9 mouse cellular contexts compared by ENCODE assay signal in genomic region chr5:90758020-90758605, GRCm38 (mm10). TPM values are rescaled to one million over a fixed set of nuclear protein-coding genes. Genes with fewer than 3 reads are reported as not detected.
DNase-seq lines count a peak whose midpoint lies in the region; ATAC-seq lines count a peak whose summit lies in the region.
"Had no signal": no experiment of that assay in that cellular context is flagged by ENCODE, and none has a peak within 500 bp of the region (broad histone marks: within the 10 kb centered on the region; RNA-seq: fewer than 3 reads in every experiment).

No protein-coding gene starts in this region.

- H3K27me3 ChIP-seq in hindbrain, embryonic 15.5 days: peaks cover 7% of the 10 kb centered on the region
- no peaks in the 10 kb centered on the region for H3K27me3 ChIP-seq in hindbrain, embryonic 16.5 days (replicated peaks; ENCODE audit: control insufficient read depth, insufficient read depth, low read length)
- 0 out of 2 replicates have a peak, but pooled peaks cover 7% of the 10 kb centered on the region for H3K27me3 ChIP-seq in neural tube, embryonic 15.5 days (replicated peaks)
- H3K27me3 ChIP-seq: megakaryocyte, embryonic 14.5 days had no signal

- H3K4me2 ChIP-seq in hindbrain, embryonic 15.5 days: 0 out of 2 replicates have a peak overlapping the region, but pooled peaks have one; percentile 3
- no peak overlapping the region for H3K4me2 ChIP-seq in hindbrain, embryonic 16.5 days (ENCODE audit: low read length)
- H3K4me2 ChIP-seq in neural tube, embryonic 15.5 days: no peak overlapping the region

- no peak for ATAC-seq in hindbrain, embryonic 15.5 days (ENCODE audit: low FRiP score, low read depth)
- ATAC-seq in hindbrain, embryonic 16.5 days: no peak
- no peak for ATAC-seq in neural tube, embryonic 15.5 days (ENCODE audit: low FRiP score)

- no peaks in the 10 kb centered on the region for H3K9me3 ChIP-seq in hindbrain, embryonic 15.5 days
- H3K9me3 ChIP-seq in hindbrain, embryonic 16.5 days (ENCODE audit: control insufficient read depth, low read length): no peaks in the 10 kb centered on the region
- no peaks in the 10 kb centered on the region for H3K9me3 ChIP-seq in neural tube, embryonic 15.5 days (replicated peaks)
- H3K9me3 ChIP-seq: megakaryocyte, embryonic 14.5 days had no signal

- 44% methylated on average over 5 of the region's 5 CpGs for WGBS in hindbrain, embryonic 15.5 days
- 37% methylated on average over 5 of the region's 5 CpGs for WGBS in hindbrain, embryonic 16.5 days
- 58% methylated on average over 5 of the region's 5 CpGs for WGBS in neural tube, embryonic 15.5 days

- no peaks in the 10 kb centered on the region for H3K36me3 ChIP-seq in hindbrain, embryonic 15.5 days
- no peaks in the 10 kb centered on the region for H3K36me3 ChIP-seq in hindbrain, embryonic 16.5 days (ENCODE audit: control insufficient read depth, insufficient read depth, low read length)
- H3K36me3 ChIP-seq in neural tube, embryonic 15.5 days: no peaks in the 10 kb centered on the region

- H3K27ac ChIP-seq in hindbrain, embryonic 15.5 days (replicated peaks): no peak overlapping the region
- H3K27ac ChIP-seq in hindbrain, embryonic 16.5 days (ENCODE audit: low read depth, low read length): no peak overlapping the region
- H3K27ac ChIP-seq in neural tube, embryonic 15.5 days (replicated peaks): no peak overlapping the region

- peaks cover 14% of the 10 kb centered on the region for H3K4me1 ChIP-seq in hindbrain, embryonic 15.5 days (replicated peaks)
- H3K4me1 ChIP-seq in hindbrain, embryonic 16.5 days (ENCODE audit: control insufficient read depth, insufficient read depth, low read depth, low read length): peaks cover 7% of the 10 kb centered on the region; the same call in 1 of the 2 replicates
- peaks cover 15% of the 10 kb centered on the region for H3K4me1 ChIP-seq in neural tube, embryonic 15.5 days

- no peak overlapping the region for H3K4me3 ChIP-seq in hindbrain, embryonic 15.5 days
- no peak overlapping the region for H3K4me3 ChIP-seq in hindbrain, embryonic 16.5 days (ENCODE audit: low read length)
- H3K4me3 ChIP-seq in neural tube, embryonic 15.5 days (replicated peaks): no peak overlapping the region

- H3K9ac ChIP-seq in hindbrain, embryonic 15.5 days: no peak overlapping the region
- H3K9ac ChIP-seq in hindbrain, embryonic 16.5 days (ENCODE audit: low read depth, low read length): no peak overlapping the region
- no peak overlapping the region for H3K9ac ChIP-seq in neural tube, embryonic 15.5 days (replicated peaks)

- DNase-seq in 3T3-L1 (ENCODE audit: low read depth, low spot score) (peak; percentile 80), NIH3T3 (ENCODE audit: low read depth) (peak; percentile 79)
- peak; percentile 56 for DNase-seq in kidney, postnatal 14 days
- DNase-seq in frontal cortex, adult 2 months (ENCODE audit: extremely low spot score in 1 of 2, low spot score in 1 of 2): no peak
- DNase-seq: thymus, adult 2 months had no signal

RNA-seq across cellular contexts. Expression of gene Cxcl5, which starts 1.0 kb away (rescaled TPM):
- 0.22 and 0.31 TPM in 2 replicates for polyA plus RNA-seq in hindbrain, embryonic 15.5 days (2015; fragmentation: Nextera tagmentation; extraction: Ambion mirVana)
- 0.29 and 0.61 TPM in 2 replicates for polyA plus RNA-seq in hindbrain, embryonic 16.5 days (2015; fragmentation: Nextera tagmentation; extraction: Ambion mirVana)
- 1.5 and 1.6 TPM in 2 replicates for polyA plus RNA-seq in frontal cortex, adult 2 months (2012; rRNA removed)
- 0.27 and 0.77 TPM in 2 replicates for polyA plus RNA-seq in neural tube, embryonic 15.5 days (2015; fragmentation: Nextera tagmentation; extraction: Ambion mirVana)

RNA-seq across cellular contexts. Expression of gene Ppbp, which starts 10.2 kb away (rescaled TPM):
- 1.4 and 1.9 TPM in 2 replicates for polyA plus RNA-seq in hindbrain, embryonic 15.5 days (2015; fragmentation: Nextera tagmentation; extraction: Ambion mirVana)
- polyA plus RNA-seq in hindbrain, embryonic 16.5 days (2015; fragmentation: Nextera tagmentation; extraction: Ambion mirVana): 0.77 and 0.85 TPM in 2 replicates
- 0.13 and 0.22 TPM in 2 replicates for polyA plus RNA-seq in frontal cortex, adult 2 months (2012; rRNA removed)
- 0.95 and 1.2 TPM in 2 replicates for polyA plus RNA-seq in neural tube, embryonic 15.5 days (2015; fragmentation: Nextera tagmentation; extraction: Ambion mirVana)

RNA-seq across cellular contexts. Expression of gene Pf4, which starts 14.1 kb away (rescaled TPM):
- 43.0 and 61.1 TPM in 2 replicates for polyA plus RNA-seq in hindbrain, embryonic 15.5 days (2015; fragmentation: Nextera tagmentation; extraction: Ambion mirVana)
- polyA plus RNA-seq in hindbrain, embryonic 16.5 days (2015; fragmentation: Nextera tagmentation; extraction: Ambion mirVana): 42.5 and 48.5 TPM in 2 replicates
- polyA plus RNA-seq in frontal cortex, adult 2 months (2012; rRNA removed): 5.0 and 5.2 TPM in 2 replicates
- polyA plus RNA-seq in neural tube, embryonic 15.5 days (2015; fragmentation: Nextera tagmentation; extraction: Ambion mirVana): 41.2 and 43.8 TPM in 2 replicates

RNA-seq across cellular contexts. Expression of gene Cxcl3, which starts 27.8 kb away (rescaled TPM):
- 0.19 and 0.31 TPM in 2 replicates for polyA plus RNA-seq in hindbrain, embryonic 15.5 days (2015; fragmentation: Nextera tagmentation; extraction: Ambion mirVana)
- polyA plus RNA-seq in hindbrain, embryonic 16.5 days (2015; fragmentation: Nextera tagmentation; extraction: Ambion mirVana): 0.36 and 0.52 TPM in 2 replicates
- polyA plus RNA-seq in frontal cortex, adult 2 months (2012; rRNA removed): not detected in 2 replicates
- polyA plus RNA-seq in neural tube, embryonic 15.5 days (2015; fragmentation: Nextera tagmentation; extraction: Ambion mirVana): 0.18 and 0.20 TPM in 2 replicates

RNA-seq across cellular contexts. Expression of gene Cxcl15, which starts 36.2 kb away (rescaled TPM):
- not detected in 2 replicates for polyA plus RNA-seq in hindbrain, embryonic 15.5 days (2015; fragmentation: Nextera tagmentation; extraction: Ambion mirVana)
- polyA plus RNA-seq in hindbrain, embryonic 16.5 days (2015; fragmentation: Nextera tagmentation; extraction: Ambion mirVana): not detected in 2 replicates
- polyA plus RNA-seq in frontal cortex, adult 2 months (2012; rRNA removed): not detected in 2 replicates
- polyA plus RNA-seq in neural tube, embryonic 15.5 days (2015; fragmentation: Nextera tagmentation; extraction: Ambion mirVana): not detected in 2 replicates

Comparison
In these comparisons a context has a peak if more than half of its experiments do, and no peak if none do; other contexts are left out.
1. DNase-seq: peak in 3T3-L1 (single experiment), NIH3T3 (single experiment) and kidney, postnatal 14 days (single experiment); none in frontal cortex, adult 2 months (0 of 2).